Mouse (Mus musculus): ENCODE measurements at regions not wholly inside any gene's neighbourhood (a gene's known extent, or its start where the extent isn't known, plus 50 kb on each side); places are given as distances from the start of the nearest gene placed in this dataset.

DNA sequence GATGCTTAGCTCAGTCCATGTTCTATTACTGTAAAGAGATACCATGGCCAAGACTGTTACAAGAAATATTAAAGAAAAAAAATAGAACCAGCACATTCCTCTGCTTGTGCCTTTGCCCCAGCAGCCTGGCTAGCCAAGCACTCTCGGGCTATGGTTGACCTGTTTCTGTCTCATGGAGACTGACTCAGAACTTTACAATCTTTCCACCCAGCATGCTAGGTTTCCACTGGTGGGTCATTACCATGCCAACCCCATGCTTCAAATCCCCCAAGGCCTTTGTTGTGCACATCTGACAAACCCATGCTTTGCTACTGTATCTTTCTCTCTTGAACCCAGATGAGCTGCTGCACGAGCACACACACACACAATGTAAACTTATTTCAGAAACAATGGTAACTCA, 579.3 kb upstream of the 1700015G11Rik start:
- Histone ChIP-seq H3K27me3 (ENCODE audit: insufficient read depth, low read length) (no peaks in the 10 kb centered on the region), H3K4me2 (ENCODE audit: low read length) (no peak overlapping the region), H3K9ac (ENCODE audit: low read depth, low read length) (no peak overlapping the region), H3K4me1 (replicated peaks; ENCODE audit: insufficient read depth, low read length) (no peaks in the 10 kb centered on the region), H3K4me3 (replicated peaks; ENCODE audit: low read depth, low read length) (no peak overlapping the region), H3K27ac (no peak overlapping the region), H3K9me3 (replicated peaks; ENCODE audit: low read length) (no peaks in the 10 kb centered on the region), H3K36me3 (ENCODE audit: insufficient read depth, low read length) (no peaks in the 10 kb centered on the region)
- 53% methylated on average over 2 of the region's 2 CpGs for WGBS
- no peak for TF ChIP-seq CTCF (IDR thresholded peaks at IDR 0.05; ENCODE audit: low read depth)
- DNase-seq (ENCODE audit: low spot score) (peak; percentile 2), ATAC-seq (replicated peaks; ENCODE audit: low FRiP score, low read depth) (no peak)

DNA sequence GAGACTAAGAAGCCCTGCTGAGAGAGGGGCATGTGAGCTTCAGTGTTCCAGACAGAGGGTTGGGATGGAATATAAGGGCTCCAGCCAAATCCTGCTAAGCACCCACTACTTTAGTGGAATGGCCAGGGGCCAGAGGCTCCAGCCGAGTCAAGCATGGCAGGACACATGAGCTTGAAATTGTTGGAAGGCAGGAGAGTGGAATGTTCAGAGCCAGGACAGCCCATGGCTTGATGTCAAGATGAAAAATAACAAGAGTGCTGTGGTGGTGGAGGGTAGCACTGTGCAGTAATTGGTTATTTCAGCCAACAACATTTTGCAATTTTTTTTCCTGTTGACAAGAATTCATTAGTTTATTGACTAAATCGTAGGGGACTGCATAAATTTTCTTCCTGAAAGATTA, 567.6 kb upstream of the 1700015G11Rik start:
- H3K9ac ChIP-seq (ENCODE audit: low read depth, low read length) = no peak overlapping the region
- no peak overlapping the region for H3K4me3 ChIP-seq (replicated peaks; ENCODE audit: low read depth, low read length)
- H3K27me3 ChIP-seq (ENCODE audit: insufficient read depth, low read length) = no peaks in the 10 kb centered on the region
- no peak for ATAC-seq (replicated peaks; ENCODE audit: low FRiP score, low read depth)
- no peak overlapping the region for H3K4me2 ChIP-seq (ENCODE audit: low read length)
- WGBS = 13% methylated on average over 2 of the region's 2 CpGs
- H3K4me1 ChIP-seq (replicated peaks; ENCODE audit: insufficient read depth, low read length) = no peaks in the 10 kb centered on the region
- TF ChIP-seq CTCF (IDR thresholded peaks at IDR 0.05; ENCODE audit: low read depth) = no peak
- DNase-seq (ENCODE audit: low spot score) = no peak
- no peak overlapping the region for H3K27ac ChIP-seq
- H3K36me3 ChIP-seq (ENCODE audit: insufficient read depth, low read length) = no peaks in the 10 kb centered on the region
- no peaks in the 10 kb centered on the region for H3K9me3 ChIP-seq (replicated peaks; ENCODE audit: low read length)
